8 mouse cellular contexts compared by ENCODE assay signal in genomic region chr19:44988321-44988720, GRCm38 (mm10). TPM values are rescaled to one million over a fixed set of nuclear protein-coding genes. Genes with fewer than 3 reads are reported as not detected.
A peak's percentile ranks its signal among the peaks of the same experiment; 100 is the strongest.
DNase-seq lines count a peak whose midpoint lies in the region; ATAC-seq and TF ChIP-seq lines count a peak whose summit lies in the region.

No protein-coding gene starts in this region.

- no peaks in the 10 kb centered on the region for H3K9me3 ChIP-seq in heart, postnatal 0 days (replicated peaks; ENCODE audit: control insufficient read depth, low read length)
- H3K9me3 ChIP-seq in embryonic facial prominence, embryonic 15.5 days (replicated peaks) = no peaks in the 10 kb centered on the region
- H3K9me3 ChIP-seq in intestine, embryonic 14.5 days (ENCODE audit: control insufficient read depth, low read length) = no peaks in the 10 kb centered on the region
- H3K9me3 ChIP-seq in midbrain, embryonic 16.5 days (replicated peaks; ENCODE audit: control insufficient read depth, low read length, poor library complexity, severe bottlenecking) = no peaks in the 10 kb centered on the region

- no peak for TF ChIP-seq CTCF in heart, postnatal 0 days (IDR thresholded peaks at IDR 0.05; ENCODE audit: low read depth)
- no peak for TF ChIP-seq CTCF in thymus, adult 2 months (IDR thresholded peaks at IDR 0.05; ENCODE audit: borderline replicate concordance, control insufficient read depth, extremely low read depth, insufficient read depth, low read length, poor library complexity)

- 0 out of 2 replicates have a peak, but pooled peaks cover 2% of the 10 kb centered on the region for H3K36me3 ChIP-seq in heart, postnatal 0 days (replicated peaks; ENCODE audit: control insufficient read depth, insufficient read depth, low read length)
- H3K36me3 ChIP-seq in embryonic facial prominence, embryonic 15.5 days = 0 out of 2 replicates have a peak, but pooled peaks cover 4% of the 10 kb centered on the region
- peaks cover 15% of the 10 kb centered on the region; the same call in 1 of the 2 replicates for H3K36me3 ChIP-seq in intestine, embryonic 14.5 days (ENCODE audit: control insufficient read depth, insufficient read depth, low read length)
- H3K36me3 ChIP-seq in midbrain, embryonic 16.5 days (ENCODE audit: control insufficient read depth, insufficient read depth, low read length) = 0 out of 2 replicates have a peak, but pooled peaks cover 3% of the 10 kb centered on the region
- H3K36me3 ChIP-seq in thymus, adult 2 months (ENCODE audit: control insufficient read depth, insufficient read depth, low read length) = peaks cover 1% of the 10 kb centered on the region; the same call in 1 of the 2 replicates

- no peaks in the 10 kb centered on the region for H3K27me3 ChIP-seq in heart, postnatal 0 days (ENCODE audit: control insufficient read depth, insufficient read depth, low read length)
- H3K27me3 ChIP-seq in embryonic facial prominence, embryonic 15.5 days = no peaks in the 10 kb centered on the region
- H3K27me3 ChIP-seq in intestine, embryonic 14.5 days (replicated peaks; ENCODE audit: control insufficient read depth, insufficient read depth, low read length) = no peaks in the 10 kb centered on the region
- no peaks in the 10 kb centered on the region for H3K27me3 ChIP-seq in midbrain, embryonic 16.5 days (ENCODE audit: control insufficient read depth, insufficient read depth, low read depth, low read length)
- peaks cover 2% of the 10 kb centered on the region; the same call in 1 of the 2 replicates for H3K27me3 ChIP-seq in thymus, adult 2 months (ENCODE audit: control insufficient read depth, insufficient read depth, low read length)

- ATAC-seq in heart, postnatal 0 days (ENCODE audit: insufficient read depth, low read depth) = no peak
- ATAC-seq in embryonic facial prominence, embryonic 15.5 days (ENCODE audit: insufficient number of reproducible peaks, low FRiP score, low TSS enrichment, low read depth) = no peak
- no peak for ATAC-seq in intestine, embryonic 14.5 days (replicated peaks; ENCODE audit: low FRiP score, low TSS enrichment, low read depth)
- no peak for ATAC-seq in midbrain, embryonic 16.5 days
- no peak for ATAC-seq in inflammation-experienced regulatory T-cells, adult 6 months

- WGBS in heart, postnatal 0 days = 29% methylated on average over 9 of the region's 9 CpGs
- 28% methylated on average over 9 of the region's 9 CpGs for WGBS in embryonic facial prominence, embryonic 15.5 days
- WGBS in intestine, embryonic 14.5 days = 25% methylated on average over 9 of the region's 9 CpGs
- 22% methylated on average over 9 of the region's 9 CpGs for WGBS in midbrain, embryonic 16.5 days
- WGBS in thymus, adult 2 months = 69% methylated on average over 9 of the region's 9 CpGs

- DNase-seq in heart, postnatal 0 days (ENCODE audit: low spot score) = no peak
- DNase-seq in heart, adult 8-10 months (ENCODE audit: low spot score) = no peak
- peak; percentile 61 for DNase-seq in intestine, embryonic 14.5 days (ENCODE audit: low spot score)
- DNase-seq in left cerebral cortex, adult 8-10 months (ENCODE audit: low spot score in 2 of 2) = no peak
- DNase-seq in thymus, adult 2 months = no peak

- no peak for TF ChIP-seq EP300 in heart, postnatal 0 days (IDR thresholded peaks at IDR 0.05; ENCODE audit: low read depth)

- peaks cover 9% of the 10 kb centered on the region; the same call in 1 of the 2 replicates for H3K4me1 ChIP-seq in heart, postnatal 0 days (ENCODE audit: control insufficient read depth, insufficient read depth)
- H3K4me1 ChIP-seq in embryonic facial prominence, embryonic 15.5 days = peaks cover 29% of the 10 kb centered on the region
- H3K4me1 ChIP-seq in intestine, embryonic 14.5 days (replicated peaks; ENCODE audit: control insufficient read depth, insufficient read depth, low read length) = peaks cover 16% of the 10 kb centered on the region
- peaks cover 16% of the 10 kb centered on the region for H3K4me1 ChIP-seq in midbrain, embryonic 16.5 days (ENCODE audit: control insufficient read depth, insufficient read depth, low read length)
- peaks cover 20% of the 10 kb centered on the region for H3K4me1 ChIP-seq in thymus, adult 2 months (replicated peaks; ENCODE audit: control insufficient read depth, insufficient read depth, low read length)

- no peak overlapping the region for H3K27ac ChIP-seq in heart, postnatal 0 days (ENCODE audit: low read depth)
- no peak overlapping the region for H3K27ac ChIP-seq in embryonic facial prominence, embryonic 15.5 days (replicated peaks)
- peak overlapping the region; percentile 67; the same call in 1 of the 2 replicates for H3K27ac ChIP-seq in intestine, embryonic 14.5 days (ENCODE audit: low read depth)
- peak overlapping the region; percentile 69 for H3K27ac ChIP-seq in midbrain, embryonic 16.5 days (ENCODE audit: low read length)
- no peak overlapping the region for H3K27ac ChIP-seq in thymus, adult 2 months (ENCODE audit: control insufficient read depth, insufficient read depth, low read length)

- peak overlapping the region; percentile 66 for H3K4me3 ChIP-seq in heart, postnatal 0 days (ENCODE audit: low read depth, low read length)
- peak overlapping the region; percentile 68 for H3K4me3 ChIP-seq in embryonic facial prominence, embryonic 15.5 days (replicated peaks)
- peak overlapping the region; percentile 68; the same call in 1 of the 2 replicates for H3K4me3 ChIP-seq in intestine, embryonic 14.5 days (ENCODE audit: low read depth, low read length)
- H3K4me3 ChIP-seq in midbrain, embryonic 16.5 days (ENCODE audit: low read depth, low read length) = peak overlapping the region; percentile 63
- no peak overlapping the region for H3K4me3 ChIP-seq in thymus, adult 2 months (ENCODE audit: control insufficient read depth, insufficient read depth, low read length)

- no peak for TF ChIP-seq POLR2A in thymus, adult 2 months (IDR thresholded peaks at IDR 0.05; ENCODE audit: control insufficient read depth, extremely low read depth, insufficient read depth, low read length, poor library complexity)

- peak overlapping the region; percentile 99 for H3K4me2 ChIP-seq in heart, postnatal 0 days (ENCODE audit: low read depth, low read length)
- peak overlapping the region; percentile 100 for H3K4me2 ChIP-seq in embryonic facial prominence, embryonic 15.5 days (replicated peaks)
- H3K4me2 ChIP-seq in intestine, embryonic 14.5 days (ENCODE audit: low read length) = peak overlapping the region; percentile 98
- H3K4me2 ChIP-seq in midbrain, embryonic 16.5 days (ENCODE audit: low read length) = peak overlapping the region; percentile 76

- H3K9ac ChIP-seq in heart, postnatal 0 days (replicated peaks; ENCODE audit: low read depth, low read length) = 0 out of 2 replicates have a peak overlapping the region, but pooled peaks have one; percentile 60
- H3K9ac ChIP-seq in embryonic facial prominence, embryonic 15.5 days = no peak overlapping the region
- peak overlapping the region; percentile 74; the same call in 1 of the 2 replicates for H3K9ac ChIP-seq in intestine, embryonic 14.5 days (ENCODE audit: low read length)
- H3K9ac ChIP-seq in midbrain, embryonic 16.5 days (ENCODE audit: low read depth, low read length) = peak overlapping the region; percentile 85

RNA-seq across cellular contexts. Expression of gene Sema4g, which starts 0.6 kb away (rescaled TPM):
- total RNA-seq in heart, postnatal 0 days (2014; rRNA removed; ENCODE audit: low replicate concordance) = 0.85 and 1.1 TPM in 2 replicates
- polyA plus RNA-seq in heart, postnatal 0 days (2015; fragmentation: Nextera tagmentation; extraction: Ambion mirVana) = 0.10 and 0.14 TPM in 2 replicates
- under 1 TPM in 3 of 4 experiments, not detected in 1; 0.25 to 0.46 (median 0.44) TPM for total RNA-seq in heart, adult 8-10 months (2022)
- polyA plus RNA-seq in embryonic facial prominence, embryonic 15.5 days (2015; fragmentation: Nextera tagmentation; extraction: Ambion mirVana) = 4.8 and 5.9 TPM in 2 replicates
- 14.5 and 16.3 TPM in 2 replicates for polyA plus RNA-seq in intestine, embryonic 14.5 days (2014; fragmentation: Nextera tagmentation; extraction: Ambion mirVana)
- 16.5 and 16.9 TPM in 2 replicates for polyA plus RNA-seq in midbrain, embryonic 16.5 days (2015; fragmentation: Nextera tagmentation; extraction: Ambion mirVana)
- polyA plus RNA-seq in inflammation-experienced regulatory T-cells, adult 6 months (2017; shearing (Covaris generic)) = under 1 TPM in 1 of 3 experiments, not detected in 2; 0.08 TPM
- 10 to 100 TPM; 16.9 to 22.5 (median 20.0) TPM for total RNA-seq in left cerebral cortex, adult 8-10 months (2022)
- 13.7 TPM in 2 replicates for polyA plus RNA-seq in thymus, adult 2 months (2012; rRNA removed)

RNA-seq across cellular contexts. Expression of gene Twnk, which starts 17.1 kb away (rescaled TPM):
- total RNA-seq in heart, postnatal 0 days (2014; rRNA removed; ENCODE audit: low replicate concordance) = 12.9 and 13.0 TPM in 2 replicates
- 14.0 and 14.9 TPM in 2 replicates for polyA plus RNA-seq in heart, postnatal 0 days (2015; fragmentation: Nextera tagmentation; extraction: Ambion mirVana)
- total RNA-seq in heart, adult 8-10 months (2022) = 10 to 100 TPM; 30.6 to 34.6 (median 31.4) TPM
- polyA plus RNA-seq in embryonic facial prominence, embryonic 15.5 days (2015; fragmentation: Nextera tagmentation; extraction: Ambion mirVana) = 20.2 and 22.1 TPM in 2 replicates
- 16.7 and 18.4 TPM in 2 replicates for polyA plus RNA-seq in intestine, embryonic 14.5 days (2014; fragmentation: Nextera tagmentation; extraction: Ambion mirVana)
- polyA plus RNA-seq in midbrain, embryonic 16.5 days (2015; fragmentation: Nextera tagmentation; extraction: Ambion mirVana) = 13.6 and 16.0 TPM in 2 replicates
- polyA plus RNA-seq in inflammation-experienced regulatory T-cells, adult 6 months (2017; shearing (Covaris generic)) = 10 to 100 TPM in 1 of 3 experiments, 1 to 10 TPM in 2; 4.7 to 10.7 (median 9.8) TPM
- total RNA-seq in left cerebral cortex, adult 8-10 months (2022) = 10 to 100 TPM; 13.2 to 15.1 (median 14.2) TPM
- 11.5 and 11.6 TPM in 2 replicates for polyA plus RNA-seq in thymus, adult 2 months (2012; rRNA removed)

RNA-seq across cellular contexts. Expression of gene Mrpl43, which starts 17.9 kb away (rescaled TPM):
- total RNA-seq in heart, postnatal 0 days (2014; rRNA removed; ENCODE audit: low replicate concordance) = 75.4 and 76.4 TPM in 2 replicates
- 82.5 and 83.7 TPM in 2 replicates for polyA plus RNA-seq in heart, postnatal 0 days (2015; fragmentation: Nextera tagmentation; extraction: Ambion mirVana)
- 10 to 100 TPM; 43.9 to 59.9 (median 54.3) TPM for total RNA-seq in heart, adult 8-10 months (2022)
- 73.1 and 77.3 TPM in 2 replicates for polyA plus RNA-seq in embryonic facial prominence, embryonic 15.5 days (2015; fragmentation: Nextera tagmentation; extraction: Ambion mirVana)
- 65.4 and 70.3 TPM in 2 replicates for polyA plus RNA-seq in intestine, embryonic 14.5 days (2014; fragmentation: Nextera tagmentation; extraction: Ambion mirVana)
- polyA plus RNA-seq in midbrain, embryonic 16.5 days (2015; fragmentation: Nextera tagmentation; extraction: Ambion mirVana) = 88.6 and 92.9 TPM in 2 replicates
- 10 to 100 TPM; 51.6 to 65.3 (median 55.9) TPM for polyA plus RNA-seq in inflammation-experienced regulatory T-cells, adult 6 months (2017; shearing (Covaris generic))
- 10 to 100 TPM; 37.3 to 43.8 (median 39.8) TPM for total RNA-seq in left cerebral cortex, adult 8-10 months (2022)
- polyA plus RNA-seq in thymus, adult 2 months (2012; rRNA removed) = 121 and 137 TPM in 2 replicates

RNA-seq across cellular contexts. Expression of gene Lzts2, which starts 25.9 kb away (rescaled TPM):
- total RNA-seq in heart, postnatal 0 days (2014; rRNA removed; ENCODE audit: low replicate concordance) = 76.5 and 127 TPM in 2 replicates
- polyA plus RNA-seq in heart, postnatal 0 days (2015; fragmentation: Nextera tagmentation; extraction: Ambion mirVana) = 29.7 TPM in 2 replicates
- 10 to 100 TPM; 53.9 to 70.5 (median 63.8) TPM for total RNA-seq in heart, adult 8-10 months (2022)
- polyA plus RNA-seq in embryonic facial prominence, embryonic 15.5 days (2015; fragmentation: Nextera tagmentation; extraction: Ambion mirVana) = 75.8 and 80.5 TPM in 2 replicates
- polyA plus RNA-seq in intestine, embryonic 14.5 days (2014; fragmentation: Nextera tagmentation; extraction: Ambion mirVana) = 50.6 and 52.1 TPM in 2 replicates
- 15.5 and 17.2 TPM in 2 replicates for polyA plus RNA-seq in midbrain, embryonic 16.5 days (2015; fragmentation: Nextera tagmentation; extraction: Ambion mirVana)
- 1 to 10 TPM in 1 of 3 experiments, under 1 TPM in 1, not detected in 1; 0.99 to 1.1 TPM for polyA plus RNA-seq in inflammation-experienced regulatory T-cells, adult 6 months (2017; shearing (Covaris generic))
- total RNA-seq in left cerebral cortex, adult 8-10 months (2022) = 10 to 100 TPM; 40.8 to 44.6 (median 43.3) TPM
- 37.6 and 41.2 TPM in 2 replicates for polyA plus RNA-seq in thymus, adult 2 months (2012; rRNA removed)

RNA-seq across cellular contexts. Expression of gene Pdzd7, which starts 57.2 kb away (rescaled TPM):
- total RNA-seq in heart, postnatal 0 days (2014; rRNA removed; ENCODE audit: low replicate concordance) = 0.65 TPM in 1 of 2 replicates, not detected in the other
- polyA plus RNA-seq in heart, postnatal 0 days (2015; fragmentation: Nextera tagmentation; extraction: Ambion mirVana) = 0.10 and 0.11 TPM in 2 replicates
- under 1 TPM in 1 of 4 experiments, not detected in 3; 0.46 TPM for total RNA-seq in heart, adult 8-10 months (2022)
- polyA plus RNA-seq in embryonic facial prominence, embryonic 15.5 days (2015; fragmentation: Nextera tagmentation; extraction: Ambion mirVana) = 0.68 and 0.75 TPM in 2 replicates
- polyA plus RNA-seq in intestine, embryonic 14.5 days (2014; fragmentation: Nextera tagmentation; extraction: Ambion mirVana) = 0.42 and 0.55 TPM in 2 replicates
- 2.9 and 3.9 TPM in 2 replicates for polyA plus RNA-seq in midbrain, embryonic 16.5 days (2015; fragmentation: Nextera tagmentation; extraction: Ambion mirVana)
- polyA plus RNA-seq in inflammation-experienced regulatory T-cells, adult 6 months (2017; shearing (Covaris generic)) = not detected
- total RNA-seq in left cerebral cortex, adult 8-10 months (2022) = 1 to 10 TPM; 5.5 to 6.2 (median 5.7) TPM
- 0.33 and 0.47 TPM in 2 replicates for polyA plus RNA-seq in thymus, adult 2 months (2012; rRNA removed)

Comparison
In these comparisons a context has a peak if more than half of its experiments do, and no peak if none do; other contexts are left out.
1. H3K27ac ChIP-seq: peak in intestine, embryonic 14.5 days (single experiment) and midbrain, embryonic 16.5 days (single experiment); none in heart, postnatal 0 days (single experiment), embryonic facial prominence, embryonic 15.5 days (single experiment) and thymus, adult 2 months (single experiment).
2. Peak in every context shown above with its lines, with median percentiles within 50 percentile points of each other: H3K4me2 ChIP-seq.